Mouse (Mus musculus) stomach, embryonic 16.5 days (tissue): ENCODE data around the gene Pkmyt1. TPM values are rescaled to one million over a fixed set of nuclear protein-coding genes. Genes with fewer than 3 reads are reported as not detected.

ENCODE experiments used
- ATAC-seq: fragments of 200-750 bp; cut with Nextera tagmentation; 2 replicates; pipeline ENCODE4 v1.8.0; 2017; ENCODE audit warnings: moderate number of reproducible peaks, moderate TSS enrichment; ENCODE audit not compliant: insufficient read depth, low FRiP score
- H3K27ac ChIP-seq: fragments of 300-500 bp; sonication (generic); 2 replicates; pipeline ENCODE4 v1.5.1; 2014; ENCODE audit warnings: low read length
- H3K27me3 ChIP-seq: fragments of 300-500 bp; sonication (generic); 2 replicates; pipeline ENCODE4 v1.6.1; 2014; ENCODE audit warnings: low read length, control low read depth, mixed read lengths; ENCODE audit not compliant: control insufficient read depth, insufficient read depth
- H3K36me3 ChIP-seq: fragments of 300-500 bp; sonication (generic); 2 replicates; pipeline ENCODE4 v1.6.1; 2014; ENCODE audit warnings: low read length; ENCODE audit not compliant: control insufficient read depth, insufficient read depth
- H3K4me1 ChIP-seq: fragments of 300-500 bp; sonication (generic); 2 replicates; pipeline ENCODE4 v1.6.1; 2014; ENCODE audit warnings: low read length, control low read depth, mixed read lengths; ENCODE audit not compliant: control insufficient read depth, insufficient read depth
- H3K4me2 ChIP-seq: fragments of 300-500 bp; sonication (generic); 2 replicates; pipeline ENCODE4 v1.6.1; 2014; ENCODE audit warnings: low read depth, low read length, mixed read lengths
- H3K4me3 ChIP-seq: fragments of 300-500 bp; sonication (generic); replicated peaks from 2 replicates; pipeline ENCODE4 v1.5.1; 2014; ENCODE audit warnings: mild to moderate bottlenecking, low read length
- H3K9ac ChIP-seq: fragments of 300-500 bp; sonication (generic); 2 replicates; pipeline ENCODE4 v1.6.1; 2014; ENCODE audit warnings: low read length
- H3K9me3 ChIP-seq: fragments of 300-500 bp; sonication (generic); replicated peaks from 2 replicates; pipeline ENCODE4 v1.6.1; 2016; ENCODE audit warnings: low read length, control low read depth; ENCODE audit not compliant: control insufficient read depth
- WGBS: fragments of 180-500 bp; shearing (Covaris S2); extraction: QIAGEN DNeasy Blood & Tissue Kit; methylation state at CpG from one replicate; pipeline ENCODE4 v1.1.7; 2014; 5-methylcytosine and 5-hydroxymethylcytosine counted together
- polyA plus RNA-seq: library from polyadenylated mRNA; unstranded; fragments of >200 nt; fragmentation: Nextera tagmentation; extraction: Ambion mirVana; gene quantifications from 2 replicates; pipeline ENCODE4 v1.2.1, GENCODE M21; 2015

Pkmyt1 gene
- polyA plus RNA-seq, result 40.9 and 43.3 TPM in 2 replicates

DNA sequence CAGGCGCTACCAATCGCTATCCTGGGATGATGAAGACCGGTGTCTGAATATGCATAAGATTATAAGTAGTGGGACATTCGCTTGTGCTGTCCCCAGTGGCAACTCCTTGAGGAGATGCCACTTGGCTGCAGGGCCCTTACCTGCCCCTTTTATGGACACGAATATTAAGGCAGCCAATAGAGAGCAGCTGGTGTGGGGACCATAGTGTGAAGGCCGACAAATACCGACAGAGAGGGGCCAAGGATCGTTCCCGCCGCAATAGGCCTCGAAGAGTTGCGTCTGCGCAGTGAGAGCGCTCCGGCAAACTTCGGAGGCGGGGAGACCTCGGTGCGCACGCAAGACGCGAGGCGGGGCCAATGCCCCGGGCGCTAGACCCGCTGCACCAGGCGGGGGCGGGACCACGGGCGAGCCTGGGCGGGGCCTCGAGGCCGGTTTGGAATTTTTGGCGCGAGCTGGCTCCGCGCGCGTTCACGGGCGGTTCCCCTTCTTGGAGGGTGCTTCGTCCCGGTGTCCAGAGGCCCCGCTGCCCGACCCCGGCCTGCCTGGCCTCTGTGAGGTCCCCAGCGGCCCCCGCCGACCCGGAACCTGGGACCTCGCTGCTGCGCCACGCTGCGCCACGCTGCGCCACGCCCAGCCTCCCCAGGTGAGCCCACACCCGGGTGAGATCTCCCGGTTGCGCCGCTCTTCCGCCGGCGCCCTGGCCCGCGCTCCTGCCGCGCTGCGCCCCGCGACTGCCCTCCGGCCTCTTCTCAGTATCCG lies at the start of gene Pkmyt1:
Gene Pkmyt1 (plus strand): TSS at position 338 of the 759 bp plus-strand sequence.
- H3K9ac ChIP-seq, result peak within 1 kb of the TSS; percentile 85
- peak within 1 kb of the TSS; percentile 89 for H3K27ac ChIP-seq
- ATAC-seq, result peak; percentile 95
- no peaks in the 10 kb centered on the region for H3K27me3 ChIP-seq
- peak within 1 kb of the TSS; percentile 89 for H3K4me3 ChIP-seq
- H3K9me3 ChIP-seq, result no peaks in the 10 kb centered on the region
- peak within 1 kb of the TSS; percentile 76 for H3K4me2 ChIP-seq
- peaks cover 14% of the 10 kb centered on the region for H3K4me1 ChIP-seq
- H3K36me3 ChIP-seq, result no peaks in the 10 kb centered on the region
- WGBS, result 1% methylated on average over 73 of the region's 73 CpGs

DNA sequence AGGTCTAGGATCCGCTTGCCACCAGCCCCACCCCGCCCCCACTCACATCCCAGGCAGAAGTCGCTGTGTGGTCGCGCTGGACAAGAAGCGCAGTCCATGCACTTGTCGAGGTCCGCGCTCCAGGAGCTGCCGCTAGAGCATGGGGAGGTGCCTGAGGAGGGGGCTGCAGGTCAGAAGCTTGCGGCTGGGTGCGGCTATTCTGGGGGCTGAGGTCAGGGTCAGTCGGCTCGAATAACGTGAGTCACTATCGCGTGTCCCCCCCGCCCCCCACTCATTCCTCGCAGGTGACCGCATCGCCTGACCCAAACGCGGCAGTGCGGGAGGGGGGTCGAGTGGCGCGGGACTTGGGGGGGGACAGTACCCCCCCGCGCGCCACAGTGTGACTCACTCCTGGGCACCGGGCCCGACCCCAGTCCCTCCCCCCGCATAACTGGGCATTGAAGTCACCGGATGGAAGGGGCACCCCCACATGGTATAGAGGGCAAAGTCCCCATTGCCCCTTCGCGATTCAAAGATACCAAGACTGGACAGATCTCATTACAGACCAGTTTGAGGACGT lies 49.6 kb upstream of the Pkmyt1 start:
- H3K27me3 ChIP-seq, result peaks cover 22% of the 10 kb centered on the region; the same call in 1 of the 2 replicates
- H3K4me1 ChIP-seq, result peaks cover 42% of the 10 kb centered on the region
- 1% methylated on average over 37 of the region's 37 CpGs for WGBS
- H3K4me2 ChIP-seq, result peak overlapping the region; percentile 97
- ATAC-seq, result no peak
- peak overlapping the region; percentile 68 for H3K4me3 ChIP-seq
- peak overlapping the region; percentile 76 for H3K9ac ChIP-seq
- H3K27ac ChIP-seq, result peak overlapping the region; percentile 91
- no peaks in the 10 kb centered on the region for H3K36me3 ChIP-seq
- no peaks in the 10 kb centered on the region for H3K9me3 ChIP-seq

DNA sequence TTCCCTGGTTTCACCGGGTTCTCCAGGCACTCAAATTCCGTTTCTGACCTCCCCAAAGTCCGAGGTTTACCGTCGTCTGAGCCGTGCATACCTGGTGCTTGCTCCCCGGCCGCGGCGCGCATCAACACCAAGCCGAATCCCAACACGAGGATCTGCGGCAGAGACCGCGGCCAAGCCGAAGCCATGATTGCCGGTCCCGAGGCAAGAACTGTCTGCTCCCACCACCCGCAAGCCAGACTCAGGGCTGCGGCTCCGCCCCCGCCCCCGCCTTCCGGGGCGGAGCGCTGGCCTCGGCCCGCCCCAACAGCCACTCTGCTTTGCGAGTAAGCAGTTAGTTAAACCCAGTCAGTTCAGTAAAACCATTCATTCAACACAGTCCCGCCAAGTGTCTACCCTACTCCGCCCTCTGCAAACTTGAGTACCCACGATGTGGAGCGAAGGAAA lies 48.9 kb upstream of the Pkmyt1 start, which contains the start of gene Tnfrsf12a:
Gene Tnfrsf12a (minus strand): TSS at position 233 of the 444 bp plus-strand sequence.
- Histone ChIP-seq H3K4me3 (peak within 1 kb of the TSS; percentile 68), H3K4me1 (peaks cover 44% of the 10 kb centered on the region), H3K36me3 (no peaks in the 10 kb centered on the region), H3K4me2 (peak within 1 kb of the TSS; percentile 97), H3K9ac (peak within 1 kb of the TSS; percentile 76), H3K9me3 (no peaks in the 10 kb centered on the region), H3K27me3 (peaks cover 22% of the 10 kb centered on the region; the same call in 1 of the 2 replicates), H3K27ac (peak within 1 kb of the TSS; percentile 91)
- under 1% methylated on average over 34 of the region's 34 CpGs for WGBS
- ATAC-seq, result peak; percentile 51

DNA sequence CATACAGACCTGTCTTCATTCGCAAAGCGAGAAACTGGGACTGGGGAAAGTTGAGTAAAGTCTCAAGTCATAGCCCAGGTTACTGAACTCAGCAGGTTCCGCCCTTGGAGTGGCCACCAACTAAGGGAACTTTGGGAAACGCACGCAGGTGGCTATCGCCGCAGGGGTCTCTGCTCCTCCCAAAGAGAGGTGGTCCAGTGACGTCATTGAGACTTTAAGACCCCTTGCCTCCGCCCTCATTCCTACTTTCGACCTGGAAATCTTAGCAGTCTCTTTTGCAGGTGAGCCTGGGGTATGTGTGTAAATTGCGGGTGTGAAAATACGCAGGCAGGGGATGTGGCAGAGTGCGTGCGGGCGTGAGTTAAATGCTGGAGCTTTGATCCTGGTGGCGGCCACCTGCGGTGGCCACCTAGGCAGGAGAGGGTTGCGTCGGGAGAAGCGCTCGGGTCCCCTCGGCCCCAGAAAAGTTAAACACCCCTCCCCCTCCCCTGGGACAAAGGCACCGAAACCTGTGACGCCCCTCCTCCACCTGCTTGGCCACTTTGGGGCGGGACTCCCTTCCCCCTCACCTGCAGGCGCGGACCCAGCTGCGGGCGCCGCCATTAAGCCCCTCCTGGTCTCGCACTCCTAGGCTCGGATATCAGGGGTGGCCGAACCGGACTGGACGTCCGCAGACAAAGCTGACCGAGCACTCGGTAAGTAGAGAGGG lies 46.9 kb upstream of the Pkmyt1 start, which contains the start of gene Cldn6:
Gene Cldn6 (plus strand): TSS at position 123 of the 709 bp plus-strand sequence.
- peaks cover 28% of the 10 kb centered on the region for H3K27me3 ChIP-seq

DNA sequence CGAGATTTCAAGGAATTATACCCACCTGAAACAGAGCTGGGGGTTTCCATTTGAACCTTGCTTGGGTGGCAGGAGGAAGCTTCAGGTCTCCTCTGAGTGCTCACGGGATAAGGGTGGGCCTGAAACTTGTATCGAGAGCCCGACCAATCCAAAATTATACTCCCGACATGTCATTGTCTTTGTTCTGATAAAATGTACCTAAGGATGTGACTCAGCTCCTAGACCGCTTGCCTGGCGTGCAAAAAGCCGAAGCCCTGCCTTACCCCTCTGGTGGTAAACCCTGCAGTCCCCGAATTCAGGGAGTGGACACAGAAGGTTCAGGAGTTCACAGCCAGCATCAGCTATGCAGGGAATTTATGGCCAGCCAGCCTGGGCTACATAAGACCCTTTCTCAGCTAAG lies 45.8 kb upstream of the Pkmyt1 start:
- H3K27ac ChIP-seq, result 0 out of 2 replicates have a peak overlapping the region, but pooled peaks have one; percentile 34
- H3K27me3 ChIP-seq, result peaks cover 28% of the 10 kb centered on the region
- ATAC-seq, result no peak
- no peaks in the 10 kb centered on the region for H3K36me3 ChIP-seq
- H3K4me1 ChIP-seq, result peaks cover 37% of the 10 kb centered on the region
- H3K9me3 ChIP-seq, result no peaks in the 10 kb centered on the region
- H3K4me3 ChIP-seq, result peak overlapping the region; percentile 44
- H3K4me2 ChIP-seq, result peak overlapping the region; percentile 51
- H3K9ac ChIP-seq, result 0 out of 2 replicates have a peak overlapping the region, but pooled peaks have one; percentile 60
- WGBS, result 59% methylated on average over 9 of the region's 9 CpGs

More for the DNA sequence above, 46.9 kb upstream of the Pkmyt1 start, which contains the start of gene Cldn6:
- peak within 1 kb of the TSS; percentile 44 for H3K4me3 ChIP-seq
- no peaks in the 10 kb centered on the region for H3K36me3 ChIP-seq
- no peak for ATAC-seq
- peak within 1 kb of the TSS; percentile 51 for H3K4me2 ChIP-seq
- H3K4me1 ChIP-seq, result peaks cover 46% of the 10 kb centered on the region
- peak within 1 kb of the TSS; percentile 60 for H3K9ac ChIP-seq
- 3% methylated on average over 38 of the region's 38 CpGs for WGBS
- no peaks in the 10 kb centered on the region for H3K9me3 ChIP-seq
- peak within 1 kb of the TSS; percentile 34 for H3K27ac ChIP-seq

DNA sequence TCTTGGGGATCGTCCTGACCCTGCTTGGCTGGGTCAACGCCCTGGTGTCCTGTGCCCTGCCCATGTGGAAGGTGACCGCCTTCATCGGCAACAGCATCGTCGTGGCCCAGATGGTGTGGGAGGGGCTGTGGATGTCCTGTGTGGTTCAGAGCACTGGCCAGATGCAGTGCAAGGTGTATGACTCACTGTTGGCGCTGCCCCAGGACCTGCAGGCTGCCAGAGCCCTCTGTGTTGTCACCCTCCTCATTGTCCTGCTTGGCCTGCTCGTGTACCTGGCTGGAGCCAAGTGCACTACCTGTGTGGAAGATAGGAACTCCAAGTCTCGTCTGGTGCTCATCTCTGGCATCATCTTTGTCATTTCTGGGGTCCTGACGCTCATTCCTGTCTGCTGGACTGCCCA lies 45.0 kb upstream of the Pkmyt1 start:
- Histone ChIP-seq H3K36me3 (no peaks in the 10 kb centered on the region), H3K27me3 (peaks cover 28% of the 10 kb centered on the region), H3K9me3 (no peaks in the 10 kb centered on the region), H3K27ac (peak overlapping the region; percentile 57), H3K4me2 (0 out of 2 replicates have a peak overlapping the region, but pooled peaks have one; percentile 10), H3K9ac (no peak overlapping the region), H3K4me3 (no peak overlapping the region), H3K4me1 (peaks cover 30% of the 10 kb centered on the region; the same call in 1 of the 2 replicates)
- 46% methylated on average over 10 of the region's 10 CpGs for WGBS
- ATAC-seq, result 0 out of 2 replicates have a peak, but pooled peaks have one; percentile 26

DNA sequence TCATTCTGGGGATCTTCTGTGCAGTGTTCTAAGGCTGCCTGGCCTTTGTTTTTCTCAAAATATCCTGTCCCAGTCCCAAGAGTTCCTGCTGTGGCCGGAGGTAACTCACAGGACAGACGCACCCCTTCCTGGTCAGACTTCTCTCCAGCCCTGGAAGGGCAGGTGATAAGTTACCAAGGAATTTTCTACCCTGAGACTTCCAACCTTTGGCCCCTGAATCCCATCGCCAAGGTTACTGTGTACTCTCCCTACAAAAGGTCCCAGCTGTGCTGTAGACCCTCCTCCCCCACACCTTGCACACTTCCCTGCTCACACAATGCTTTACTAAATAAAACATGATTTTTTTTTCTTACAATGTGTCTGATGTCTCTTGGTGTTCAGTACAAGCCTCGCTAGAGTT lies 44.0 kb upstream of the Pkmyt1 start:
- H3K9ac ChIP-seq, result peak overlapping the region; percentile 32; the same call in 1 of the 2 replicates
- 35% methylated on average over 4 of the region's 4 CpGs for WGBS
- H3K36me3 ChIP-seq, result no peaks in the 10 kb centered on the region
- H3K4me3 ChIP-seq, result no peak overlapping the region
- no peak overlapping the region for H3K4me2 ChIP-seq
- no peaks in the 10 kb centered on the region for H3K9me3 ChIP-seq
- H3K27ac ChIP-seq, result peak overlapping the region; percentile 57
- peaks cover 24% of the 10 kb centered on the region; the same call in 1 of the 2 replicates for H3K4me1 ChIP-seq
- H3K27me3 ChIP-seq, result peaks cover 28% of the 10 kb centered on the region
- ATAC-seq, result peak; percentile 16; the same call in 1 of the 2 replicates

DNA sequence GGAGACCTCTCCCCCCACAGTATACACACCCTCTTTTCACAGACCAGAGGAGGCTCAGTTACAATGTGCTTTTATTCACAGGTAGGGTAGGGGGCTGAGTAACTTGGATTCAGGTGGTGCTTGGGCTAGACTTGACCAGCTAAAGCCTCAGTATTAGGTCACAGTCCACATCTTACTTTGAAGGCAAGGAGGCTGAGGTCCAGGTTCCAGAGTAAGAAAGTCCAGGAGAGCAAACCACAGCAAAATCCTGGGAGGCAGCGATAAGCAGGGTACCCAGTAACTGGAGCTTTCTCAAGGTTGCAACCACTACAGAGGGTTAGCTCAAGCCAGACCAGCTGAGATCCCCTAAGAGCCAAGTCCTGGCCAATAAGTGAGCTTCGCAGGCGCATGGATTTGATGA lies 43.6 kb upstream of the Pkmyt1 start:
- Histone ChIP-seq H3K36me3 (no peaks in the 10 kb centered on the region), H3K9me3 (no peaks in the 10 kb centered on the region), H3K27me3 (peaks cover 28% of the 10 kb centered on the region), H3K4me2 (no peak overlapping the region), H3K9ac (no peak overlapping the region), H3K4me3 (no peak overlapping the region), H3K4me1 (peaks cover 24% of the 10 kb centered on the region; the same call in 1 of the 2 replicates), H3K27ac (no peak overlapping the region)
- ATAC-seq, result no peak
- WGBS, result 61% methylated on average over 3 of the region's 3 CpGs
